Mouse (Mus musculus): ENCODE results near the gene Ncoa3.

The Ncoa3 gene

GRCm38 (mm10) chr2:165969961-165970360 lies 22.5 kb upstream of the Ncoa3 start:
- DNase-seq (ENCODE audit: low spot score in 2 of 2): no peak

GRCm38 (mm10) chr2:165970767-165971166 lies 21.7 kb upstream of the Ncoa3 start:
- DNase-seq (ENCODE audit: low spot score in 2 of 2): no peak

GRCm38 (mm10) chr2:165974383-165974782 lies 18.1 kb upstream of the Ncoa3 start:
- no peak for DNase-seq (ENCODE audit: low spot score in 2 of 2)

GRCm38 (mm10) chr2:165976186-165976585 lies 16.2 kb upstream of the Ncoa3 start:
- no peak for DNase-seq (ENCODE audit: low spot score in 2 of 2)

GRCm38 (mm10) chr2:165976874-165977273 lies 15.6 kb upstream of the Ncoa3 start:
- no peak for DNase-seq (ENCODE audit: low spot score in 2 of 2)

- no peak for DNase-seq (ENCODE audit: low spot score in 2 of 2)
These were observed 14.3 kb upstream of the Ncoa3 start for GRCm38 (mm10) chr2:165978119-165978518.

- no peak for DNase-seq (ENCODE audit: low spot score in 2 of 2)
These were observed 11.0 kb upstream of the Ncoa3 start for GRCm38 (mm10) chr2:165981248-165981977.

GRCm38 (mm10) chr2:165982512-165983389 lies 9.7 kb upstream of the Ncoa3 start:
- peak; percentile 62 to 91 for DNase-seq (ENCODE audit: low spot score in 2 of 2)

GRCm38 (mm10) chr2:165984318-165984717 lies 8.1 kb upstream of the Ncoa3 start:
- no peak for DNase-seq (ENCODE audit: low spot score in 2 of 2)

GRCm38 (mm10) chr2:165984891-165985290 lies 7.5 kb upstream of the Ncoa3 start:
- DNase-seq (ENCODE audit: low spot score in 2 of 2): no peak

- no peak for DNase-seq (ENCODE audit: low spot score in 2 of 2)
These were observed 6.9 kb upstream of the Ncoa3 start for GRCm38 (mm10) chr2:165985581-165985980.

- DNase-seq (ENCODE audit: low spot score in 2 of 2): peak; percentile 19 to 66
These were observed 5.4 kb upstream of the Ncoa3 start for GRCm38 (mm10) chr2:165986921-165987453.

GRCm38 (mm10) chr2:165993173-165993900 lies 901 bp downstream of the Ncoa3 start:
- peak in 1 of 2 experiments; percentile 43 for DNase-seq (ENCODE audit: low spot score in 2 of 2)

- DNase-seq (ENCODE audit: low spot score in 2 of 2): no peak
These were observed 1.9 kb downstream of the Ncoa3 start for GRCm38 (mm10) chr2:165994341-165994740.

GRCm38 (mm10) chr2:165995711-165996110 lies 3.3 kb downstream of the Ncoa3 start:
- DNase-seq (ENCODE audit: low spot score in 2 of 2): no peak

- no peak for DNase-seq (ENCODE audit: low spot score in 2 of 2)
These were observed 3.7 kb downstream of the Ncoa3 start for GRCm38 (mm10) chr2:165996130-165996529.

GRCm38 (mm10) chr2:165997256-165997967 lies 5.0 kb downstream of the Ncoa3 start:
- DNase-seq (ENCODE audit: low spot score in 2 of 2): no peak

- no peak for DNase-seq (ENCODE audit: low spot score in 2 of 2)
These were observed 6.5 kb downstream of the Ncoa3 start for GRCm38 (mm10) chr2:165998969-165999368.

GRCm38 (mm10) chr2:165999790-166000189 lies 7.4 kb downstream of the Ncoa3 start:
- no peak for DNase-seq (ENCODE audit: low spot score in 2 of 2)

GRCm38 (mm10) chr2:166000242-166000641 lies 7.8 kb downstream of the Ncoa3 start:
- DNase-seq (ENCODE audit: low spot score in 2 of 2): no peak

- DNase-seq (ENCODE audit: low spot score in 2 of 2): no peak
These were observed 8.3 kb downstream of the Ncoa3 start for GRCm38 (mm10) chr2:166000769-166001168.
